Mouse (Mus musculus) embryonic facial prominence, embryonic 14.5 days (tissue): Measurements from ENCODE around the gene Tax1bp3. TPM values are rescaled to one million over a fixed set of nuclear protein-coding genes. Genes with fewer than 3 reads are reported as not detected.

Source experiments
- ATAC-seq: fragments of 200-750 bp; cut with Nextera tagmentation; 2 replicates; pipeline ENCODE4 v1.8.0; 2017; ENCODE audit warnings: low read depth, moderate number of reproducible peaks, moderate TSS enrichment
- DNase-seq: peaks from one replicate; pipeline ENCODE4 v3.0.0-alpha.2; 2015; ENCODE audit warnings: low spot score
- H3K27ac ChIP-seq: fragments of 300-500 bp; sonication (generic); replicated peaks from 2 replicates; pipeline ENCODE4 v1.5.1; 2014; ENCODE audit warnings: low read depth, mild to moderate bottlenecking, low read length, moderate library complexity
- H3K27me3 ChIP-seq: fragments of 300-500 bp; sonication (generic); replicated peaks from 2 replicates; pipeline ENCODE4 v1.6.1; 2014; ENCODE audit warnings: low read length; ENCODE audit not compliant: control insufficient read depth, insufficient read depth
- H3K36me3 ChIP-seq: fragments of 300-500 bp; sonication (generic); 2 replicates; pipeline ENCODE4 v1.6.1; 2014; ENCODE audit warnings: low read length, mixed read lengths; ENCODE audit not compliant: control insufficient read depth, insufficient read depth
- H3K4me1 ChIP-seq: fragments of 300-500 bp; sonication (generic); 2 replicates; pipeline ENCODE4 v1.6.1; 2014; ENCODE audit warnings: antibody characterized with exemption, low read length; ENCODE audit not compliant: control insufficient read depth, insufficient read depth
- H3K4me2 ChIP-seq: fragments of 300-500 bp; sonication (generic); 2 replicates; pipeline ENCODE4 v1.6.1; 2014; ENCODE audit warnings: low read depth, mild to moderate bottlenecking, low read length, moderate library complexity, mixed read lengths
- H3K4me3 ChIP-seq: fragments of 300-500 bp; sonication (generic); 2 replicates; pipeline ENCODE4 v1.5.1; 2014; ENCODE audit warnings: low read depth, mild to moderate bottlenecking, low read length
- H3K9ac ChIP-seq: fragments of 300-500 bp; sonication (generic); 2 replicates; pipeline ENCODE4 v1.6.1; 2014; ENCODE audit warnings: low read depth, mild to moderate bottlenecking, low read length, moderate library complexity, mixed read lengths
- H3K9me3 ChIP-seq: fragments of 300-500 bp; sonication (generic); 2 replicates; pipeline ENCODE4 v1.6.1; 2016; ENCODE audit warnings: low read length; ENCODE audit not compliant: control insufficient read depth
- WGBS: fragments of 180-500 bp; shearing (Covaris S2); extraction: QIAGEN DNeasy Blood & Tissue Kit; methylation state at CpG from one replicate; pipeline ENCODE4 v1.1.7; 2014; 5-methylcytosine and 5-hydroxymethylcytosine counted together
- polyA plus RNA-seq: library from polyadenylated mRNA; unstranded; fragments of >200 nt; fragmentation: Nextera tagmentation; extraction: Ambion mirVana; gene quantifications from 2 replicates; pipeline ENCODE4 v1.2.1, GENCODE M21; 2014

Tax1bp3 gene
- polyA plus RNA-seq, 1 experiment from 2014 or later: 188 TPM

DNA sequence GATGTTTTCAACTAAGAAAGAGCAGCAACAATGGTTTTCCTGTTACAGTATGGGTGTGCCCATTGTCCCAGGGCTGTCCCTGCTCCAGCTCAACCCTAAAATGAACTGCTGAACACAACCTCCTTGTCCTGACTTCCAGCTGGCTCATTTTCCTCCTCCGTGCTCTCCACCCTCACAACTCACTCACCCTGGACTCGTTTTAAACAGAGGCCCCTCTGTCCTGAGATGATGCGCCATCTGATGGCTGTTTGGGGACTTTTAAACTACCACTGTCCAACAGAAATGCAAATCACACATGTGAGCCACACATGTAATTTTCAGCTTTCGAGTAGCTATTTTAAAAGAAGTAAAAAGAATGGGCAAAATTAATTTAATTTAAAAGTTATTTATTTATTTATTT, 24.7 kb downstream of the Tax1bp3 start:
- 32% methylated on average over 4 of the region's 4 CpGs for WGBS

DNA sequence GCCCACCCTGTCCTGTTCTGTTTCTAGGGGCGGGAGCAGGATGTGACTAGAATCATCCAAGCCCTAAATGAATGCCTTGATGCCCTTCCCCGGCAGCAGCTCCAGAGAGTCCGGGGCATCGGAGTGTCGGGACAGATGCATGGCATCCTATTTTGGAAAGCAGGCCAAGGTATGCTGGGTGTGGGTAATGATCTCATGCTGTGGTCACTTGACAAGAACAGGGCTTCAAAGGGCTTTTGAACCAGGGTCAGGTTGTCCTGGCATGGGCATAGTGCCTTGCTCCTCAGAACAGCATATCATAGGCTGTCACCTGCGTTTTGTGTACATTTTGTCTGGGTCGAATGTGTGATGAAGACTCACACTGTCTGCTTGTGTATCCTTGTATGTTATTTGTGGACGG, 27.0 kb downstream of the Tax1bp3 start:
- Histone ChIP-seq H3K9ac (no peak overlapping the region), H3K27me3 (no peaks in the 10 kb centered on the region), H3K4me1 (no peaks in the 10 kb centered on the region), H3K36me3 (no peaks in the 10 kb centered on the region), H3K9me3 (no peaks in the 10 kb centered on the region), H3K4me2 (no peak overlapping the region), H3K27ac (no peak overlapping the region), H3K4me3 (no peak overlapping the region)
- no peak for ATAC-seq
- WGBS: 84% methylated on average over 8 of the region's 8 CpGs
- DNase-seq: no peak

More for the DNA sequence above, 24.7 kb downstream of the Tax1bp3 start:
- H3K4me1 ChIP-seq: 0 out of 2 replicates have a peak, but pooled peaks cover 3% of the 10 kb centered on the region
- no peak overlapping the region for H3K4me3 ChIP-seq
- no peaks in the 10 kb centered on the region for H3K9me3 ChIP-seq
- H3K27ac ChIP-seq: no peak overlapping the region
- ATAC-seq (no peak), DNase-seq (no peak)
- H3K36me3 ChIP-seq: no peaks in the 10 kb centered on the region
- H3K27me3 ChIP-seq: no peaks in the 10 kb centered on the region
- H3K4me2 ChIP-seq: no peak overlapping the region
- no peak overlapping the region for H3K9ac ChIP-seq

DNA sequence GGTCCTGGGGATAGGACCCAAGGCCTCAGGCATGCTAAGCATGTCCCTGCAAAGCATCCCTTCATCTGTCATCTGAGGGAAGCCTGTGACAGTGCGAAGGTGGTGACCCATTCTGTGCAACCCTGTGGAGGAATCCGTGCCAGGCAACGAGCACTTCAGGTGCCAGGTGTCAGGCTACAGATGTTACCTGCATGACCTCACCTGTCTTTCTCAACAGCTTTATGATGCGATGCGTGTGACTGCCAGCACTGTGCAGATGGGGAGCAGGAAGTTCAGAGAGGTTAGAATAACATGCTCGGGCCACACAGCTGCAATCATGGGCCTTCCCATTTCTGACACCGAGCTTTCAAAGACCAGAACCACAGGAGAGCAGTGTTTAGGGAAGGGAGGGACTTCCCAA, 28.3 kb downstream of the Tax1bp3 start:
- 52% methylated on average over 7 of the region's 7 CpGs for WGBS
- Histone ChIP-seq H3K27ac (no peak overlapping the region), H3K9ac (no peak overlapping the region), H3K27me3 (no peaks in the 10 kb centered on the region), H3K9me3 (no peaks in the 10 kb centered on the region), H3K4me1 (no peaks in the 10 kb centered on the region), H3K4me3 (no peak overlapping the region), H3K4me2 (no peak overlapping the region), H3K36me3 (no peaks in the 10 kb centered on the region)
- no peak for ATAC-seq
- no peak for DNase-seq

DNA sequence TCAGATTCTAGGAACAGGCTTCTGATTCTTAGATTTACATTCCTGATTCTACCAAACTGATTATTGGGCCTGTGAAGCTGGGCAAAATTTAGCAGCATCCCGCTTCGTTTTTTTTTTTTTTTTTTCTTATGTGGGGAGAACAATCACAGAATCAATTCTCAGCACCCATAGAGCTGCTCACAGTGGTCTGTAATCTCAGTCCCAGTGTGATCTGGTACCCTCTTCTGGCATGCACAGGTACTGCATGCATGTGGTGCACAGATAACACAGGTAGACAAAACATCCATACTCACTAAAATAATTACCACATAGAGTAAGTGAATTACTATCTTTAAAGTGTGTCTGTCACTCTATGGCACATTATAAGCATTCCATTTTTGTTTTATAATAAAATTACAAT, 30.7 kb downstream of the Tax1bp3 start:
- no peak overlapping the region for H3K9ac ChIP-seq
- no peak overlapping the region for H3K4me2 ChIP-seq
- WGBS: 83% methylated on average over 2 of the region's 2 CpGs
- H3K36me3 ChIP-seq: no peaks in the 10 kb centered on the region
- no peaks in the 10 kb centered on the region for H3K4me1 ChIP-seq
- H3K9me3 ChIP-seq: no peaks in the 10 kb centered on the region
- no peaks in the 10 kb centered on the region for H3K27me3 ChIP-seq
- ATAC-seq: no peak
- H3K27ac ChIP-seq: no peak overlapping the region
- H3K4me3 ChIP-seq: no peak overlapping the region
- no peak for DNase-seq

DNA sequence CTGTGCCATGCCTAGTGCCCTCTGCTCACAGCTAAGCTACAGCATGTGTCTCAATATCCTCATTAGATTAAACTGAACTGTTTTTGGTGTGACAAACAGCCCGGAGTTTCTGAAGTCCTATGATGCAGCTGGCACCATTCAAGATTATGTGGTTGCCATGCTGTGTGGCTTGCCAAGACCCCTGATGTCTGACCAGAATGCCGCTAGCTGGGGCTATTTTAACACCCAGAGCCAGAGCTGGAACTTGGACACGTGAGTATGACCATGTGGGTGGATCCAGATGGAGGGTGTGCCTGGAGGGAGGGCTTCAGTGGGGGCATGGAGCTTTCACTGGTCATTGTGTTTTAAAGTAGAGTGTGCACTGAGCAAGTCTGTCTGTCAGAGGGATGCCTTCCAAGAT, 37.1 kb downstream of the Tax1bp3 start:
- H3K27ac ChIP-seq: no peak overlapping the region
- 70% methylated on average over 3 of the region's 3 CpGs for WGBS
- H3K9me3 ChIP-seq: no peaks in the 10 kb centered on the region
- H3K36me3 ChIP-seq: no peaks in the 10 kb centered on the region
- DNase-seq (no peak), ATAC-seq (no peak)
- no peaks in the 10 kb centered on the region for H3K4me1 ChIP-seq
- no peak overlapping the region for H3K9ac ChIP-seq
- no peak overlapping the region for H3K4me3 ChIP-seq
- no peak overlapping the region for H3K4me2 ChIP-seq
- H3K27me3 ChIP-seq: no peaks in the 10 kb centered on the region

DNA sequence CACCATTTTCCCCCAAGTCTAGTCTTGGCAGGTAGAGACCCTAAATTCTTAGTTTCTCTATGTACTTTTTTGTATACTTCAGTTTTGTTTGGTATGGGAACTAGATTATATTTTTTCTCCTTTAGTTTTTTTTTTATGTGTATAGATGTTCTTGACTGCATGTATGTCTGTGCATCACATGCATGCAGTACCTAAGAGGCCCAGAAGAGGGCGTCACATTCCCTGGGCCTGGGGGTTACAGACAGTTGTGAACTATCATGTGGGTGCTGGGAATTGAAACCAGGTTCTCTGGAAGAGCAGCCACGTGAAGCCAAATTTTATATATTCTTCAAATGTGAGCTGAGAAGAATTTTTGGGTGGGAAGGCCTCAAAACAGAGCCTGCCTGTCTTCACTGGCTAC, 42.8 kb downstream of the Tax1bp3 start:
- no peaks in the 10 kb centered on the region for H3K9me3 ChIP-seq
- no peaks in the 10 kb centered on the region for H3K36me3 ChIP-seq
- 67% methylated on average over 2 of the region's 2 CpGs for WGBS
- no peaks in the 10 kb centered on the region for H3K4me1 ChIP-seq
- no peaks in the 10 kb centered on the region for H3K27me3 ChIP-seq
- H3K4me2 ChIP-seq: no peak overlapping the region
- H3K9ac ChIP-seq: no peak overlapping the region
- DNase-seq: no peak
- no peak overlapping the region for H3K27ac ChIP-seq
- no peak overlapping the region for H3K4me3 ChIP-seq
- ATAC-seq: no peak

DNA sequence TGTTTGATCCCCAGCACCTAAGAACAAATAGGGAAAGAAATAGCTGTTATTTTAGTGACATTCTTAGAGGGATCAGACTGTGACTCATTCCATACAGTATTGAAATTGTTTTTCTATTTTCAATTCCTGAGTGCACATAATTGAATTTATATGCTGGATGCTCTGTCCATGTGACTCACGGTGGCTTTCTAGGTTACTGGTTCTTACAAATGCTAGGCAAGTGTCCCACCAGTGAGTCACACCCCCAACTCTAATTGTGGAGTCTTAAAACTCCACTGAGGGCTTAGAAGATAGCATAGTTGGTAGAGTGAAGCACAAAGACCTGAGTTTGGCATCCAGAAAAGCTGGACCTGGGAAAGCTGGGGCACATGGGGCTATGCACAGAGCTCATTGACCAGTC, 43.8 kb downstream of the Tax1bp3 start:
- Histone ChIP-seq H3K4me2 (no peak overlapping the region), H3K4me1 (no peaks in the 10 kb centered on the region), H3K9me3 (no peaks in the 10 kb centered on the region), H3K27ac (no peak overlapping the region), H3K4me3 (no peak overlapping the region), H3K9ac (no peak overlapping the region), H3K27me3 (no peaks in the 10 kb centered on the region), H3K36me3 (no peaks in the 10 kb centered on the region)
- ATAC-seq (no peak), DNase-seq (no peak)
- WGBS: 67% methylated on average over 1 of the region's 1 CpGs

DNA sequence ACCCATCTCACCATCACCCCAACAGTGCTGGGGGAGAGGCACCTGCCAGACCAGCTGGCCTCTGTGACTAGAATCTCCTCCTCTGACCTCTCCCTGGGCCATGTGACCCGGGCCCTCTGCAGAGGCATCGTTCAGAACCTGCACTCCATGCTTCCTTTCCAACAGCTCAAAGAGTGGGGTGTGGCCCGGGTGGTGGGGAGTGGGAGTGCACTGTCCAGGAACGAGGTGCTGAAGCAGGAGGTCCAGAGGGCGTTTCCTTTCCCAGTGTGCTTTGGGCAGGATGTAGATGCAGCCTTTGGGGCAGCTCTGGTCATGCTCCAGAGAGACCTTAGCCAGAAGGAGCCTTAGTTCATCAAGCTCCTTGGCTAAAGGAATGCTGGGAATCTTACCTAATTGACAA, 46.0 kb downstream of the Tax1bp3 start:
- Histone ChIP-seq H3K4me2 (no peak overlapping the region), H3K27ac (no peak overlapping the region), H3K27me3 (no peaks in the 10 kb centered on the region), H3K4me3 (no peak overlapping the region), H3K9me3 (no peaks in the 10 kb centered on the region), H3K4me1 (no peaks in the 10 kb centered on the region), H3K9ac (no peak overlapping the region), H3K36me3 (no peaks in the 10 kb centered on the region)
- DNase-seq (no peak), ATAC-seq (no peak)
- WGBS: 31% methylated on average over 5 of the region's 5 CpGs

DNA sequence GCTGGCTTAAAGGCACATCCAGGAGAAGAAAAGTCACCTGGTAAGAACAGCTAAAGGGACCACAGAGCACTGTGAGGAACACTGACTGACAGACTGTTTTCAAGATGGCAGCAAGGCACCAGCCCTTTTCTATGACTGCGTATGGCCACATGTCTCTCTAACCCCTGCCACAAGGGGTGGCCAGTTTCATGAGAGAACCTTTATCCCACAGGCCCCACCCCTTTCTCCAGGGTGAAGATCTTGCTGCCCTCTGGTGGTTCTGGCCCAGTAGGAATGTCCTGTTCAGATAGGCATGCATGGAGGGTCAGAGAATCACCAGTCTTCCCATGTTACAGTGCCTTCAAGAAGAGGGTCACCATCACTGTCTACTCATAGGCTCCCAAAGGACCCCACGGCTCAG, 47.1 kb downstream of the Tax1bp3 start:
- no peaks in the 10 kb centered on the region for H3K27me3 ChIP-seq
- no peak for ATAC-seq
- H3K27ac ChIP-seq: no peak overlapping the region
- H3K4me2 ChIP-seq: no peak overlapping the region
- no peak overlapping the region for H3K4me3 ChIP-seq
- H3K36me3 ChIP-seq: no peaks in the 10 kb centered on the region
- 74% methylated on average over 2 of the region's 2 CpGs for WGBS
- DNase-seq: no peak
- no peaks in the 10 kb centered on the region for H3K4me1 ChIP-seq
- no peaks in the 10 kb centered on the region for H3K9me3 ChIP-seq
- no peak overlapping the region for H3K9ac ChIP-seq
